14 mouse cellular contexts compared by ENCODE assay signal in genomic region chrX:94011656-94012173, GRCm38 (mm10). TPM values are rescaled to one million over a fixed set of nuclear protein-coding genes. Genes with fewer than 3 reads are reported as not detected.
"Had no signal": no experiment of that assay in that cellular context is flagged by ENCODE, and none has a peak within 500 bp of the region (broad histone marks: within the 10 kb centered on the region; RNA-seq: fewer than 3 reads in every experiment).

No protein-coding gene starts in this region.

- H3K9ac ChIP-seq: limb, embryonic 12.5 days; liver, embryonic 14.5 days; neural tube, embryonic 15.5 days had no signal

- DNase-seq: liver; lung, adult 2 months; right cerebral cortex, postnatal 25 days; thymus, adult 2 months; thymus, postnatal 25 days had no signal

- H3K27ac ChIP-seq: limb, embryonic 12.5 days; liver, embryonic 14.5 days; neural tube, embryonic 15.5 days had no signal

- H3K4me1 ChIP-seq: limb, embryonic 12.5 days; neural tube, embryonic 15.5 days had no signal

- H3K36me3 ChIP-seq: limb, embryonic 12.5 days; midbrain, embryonic 10.5 days; neural tube, embryonic 15.5 days had no signal

- H3K4me2 ChIP-seq: limb, embryonic 12.5 days had no signal

- H3K4me3 ChIP-seq: limb, embryonic 12.5 days; midbrain, embryonic 10.5 days; myocyte; neural tube, embryonic 15.5 days had no signal

- H3K9me3 ChIP-seq: limb, embryonic 12.5 days; midbrain, embryonic 10.5 days; neural tube, embryonic 15.5 days had no signal

RNA-seq across cellular contexts. Expression of gene AU015836, which starts 43.3 kb away (rescaled TPM):
- total RNA-seq: layer of hippocampus, postnatal 36 days; left cerebral cortex, postnatal 36 days had no signal
- polyA plus RNA-seq: limb, embryonic 12.5 days; midbrain, embryonic 14.5 days; myocyte; neural tube, embryonic 11.5 days; neural tube, embryonic 15.5 days had no signal
